Mouse (Mus musculus): ENCODE measurements around the gene Ddost. TPM values are rescaled to one million over a fixed set of nuclear protein-coding genes. Genes with fewer than 3 reads are reported as not detected.
A peak's percentile ranks its signal among the peaks of the same experiment; 100 is the strongest.

Gene Ddost
- total RNA-seq, 2 experiments from 2014 or later = 122 to 127 TPM

DNA sequence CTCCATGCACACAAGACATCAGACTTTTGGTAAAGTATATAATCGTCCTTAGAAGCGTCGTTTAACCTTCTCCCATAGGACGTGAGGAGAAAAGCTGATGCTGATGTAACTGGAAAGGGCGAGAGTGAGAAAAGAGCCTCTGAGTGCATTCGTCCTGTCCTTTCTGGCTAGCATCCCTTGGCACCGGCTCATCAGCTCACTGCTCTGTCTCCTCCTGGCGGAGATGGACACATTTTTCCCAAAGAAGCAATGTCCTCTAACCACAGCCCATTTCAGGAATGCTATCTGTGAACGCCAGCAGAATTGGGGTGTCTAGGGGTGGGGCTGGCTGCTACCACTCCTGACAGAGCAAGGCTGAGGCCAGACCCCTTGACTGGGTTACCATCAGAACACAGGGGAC, 27.1 kb downstream of the Ddost start:
- no peak for ATAC-seq (replicated peaks; ENCODE audit: low FRiP score, low TSS enrichment, poor library complexity, severe bottlenecking)

DNA sequence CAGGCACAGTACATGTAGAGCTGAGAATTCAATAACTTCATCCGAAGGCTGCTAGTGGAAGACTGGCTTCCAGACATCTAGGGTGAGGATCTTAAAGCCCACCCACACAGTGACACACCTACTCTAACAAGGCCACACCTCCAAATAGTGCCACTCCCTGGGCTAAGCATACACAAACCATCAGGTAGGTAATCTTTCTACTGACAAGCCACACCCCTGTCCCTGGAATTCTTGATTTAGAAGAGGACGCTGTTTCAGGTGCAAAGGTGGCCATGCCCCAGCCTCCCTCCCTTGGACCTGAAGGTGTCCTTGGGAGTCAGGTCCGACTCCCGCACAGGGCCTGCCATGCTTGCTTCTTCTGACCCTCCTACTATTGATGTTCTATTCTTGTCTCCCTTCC, 28.6 kb downstream of the Ddost start:
- ATAC-seq (replicated peaks; ENCODE audit: low FRiP score, low TSS enrichment, poor library complexity, severe bottlenecking) = no peak

DNA sequence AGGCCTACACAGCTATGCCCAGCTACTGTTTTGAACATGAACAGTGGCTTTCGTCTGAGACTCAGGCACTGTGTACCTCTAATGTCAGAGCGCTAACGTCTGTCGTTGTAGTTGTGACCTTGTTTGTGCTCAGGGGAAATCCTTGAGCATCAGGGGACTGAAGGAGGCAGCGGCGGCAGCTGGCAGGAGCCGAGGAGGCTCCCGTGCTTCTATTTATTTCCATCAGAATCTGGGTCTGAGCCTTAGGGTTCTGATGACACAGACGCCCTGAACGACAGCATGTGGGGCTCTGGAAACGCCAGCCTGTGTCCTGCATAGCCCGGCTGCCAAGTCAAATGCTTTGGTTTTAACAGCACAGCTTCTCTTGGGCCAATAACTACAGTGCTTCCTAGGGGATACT, 30.5 kb downstream of the Ddost start:
- no peak for ATAC-seq (replicated peaks; ENCODE audit: low FRiP score, low TSS enrichment, poor library complexity, severe bottlenecking)

DNA sequence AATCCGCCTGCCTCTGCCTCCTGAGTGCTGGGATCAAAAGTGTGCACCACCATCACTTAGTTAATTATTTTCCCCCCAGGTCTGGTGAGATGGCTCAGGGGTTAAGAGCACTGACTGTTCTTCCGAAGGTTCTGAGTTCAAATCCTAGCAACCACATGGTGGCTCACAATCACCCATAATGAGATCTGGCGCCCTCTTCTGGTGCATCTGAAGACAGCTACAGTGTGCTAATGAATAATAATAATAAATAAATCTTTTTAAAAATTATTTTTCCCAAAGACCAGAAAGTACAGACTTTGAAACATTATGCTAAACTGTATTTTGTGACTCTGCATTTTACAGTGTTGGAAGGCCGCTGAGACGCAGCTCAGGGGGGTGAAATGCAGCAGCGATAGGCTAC, 31.1 kb downstream of the Ddost start:
- ATAC-seq (replicated peaks; ENCODE audit: low FRiP score, low TSS enrichment, poor library complexity, severe bottlenecking) = no peak

GRCm38 (mm10) chr4:138336876-138337275, 32.3 kb downstream of the Ddost start:
- no peak for ATAC-seq (replicated peaks; ENCODE audit: low FRiP score, low TSS enrichment, poor library complexity, severe bottlenecking)

DNA sequence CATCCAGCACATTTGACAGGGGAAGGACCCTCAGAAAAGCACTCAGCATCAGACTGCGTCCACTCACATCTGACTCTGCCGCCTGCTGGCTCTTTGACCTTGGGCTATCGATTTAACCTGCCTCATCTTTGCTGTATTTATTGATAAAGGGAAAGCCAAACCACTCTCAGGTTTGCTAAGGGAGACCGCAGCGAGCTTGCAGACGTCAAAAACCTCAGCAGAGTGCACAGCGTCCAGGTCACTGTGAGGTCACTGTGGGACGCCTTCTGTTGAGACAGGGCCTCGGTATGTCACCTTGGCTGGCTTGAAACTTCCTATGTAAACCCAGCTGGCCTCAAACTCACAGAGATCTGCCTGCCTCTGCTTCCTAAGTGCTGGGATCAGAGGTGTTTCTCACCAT, 32.8 kb downstream of the Ddost start:
- ATAC-seq (replicated peaks; ENCODE audit: low FRiP score, low TSS enrichment, poor library complexity, severe bottlenecking) = no peak

DNA sequence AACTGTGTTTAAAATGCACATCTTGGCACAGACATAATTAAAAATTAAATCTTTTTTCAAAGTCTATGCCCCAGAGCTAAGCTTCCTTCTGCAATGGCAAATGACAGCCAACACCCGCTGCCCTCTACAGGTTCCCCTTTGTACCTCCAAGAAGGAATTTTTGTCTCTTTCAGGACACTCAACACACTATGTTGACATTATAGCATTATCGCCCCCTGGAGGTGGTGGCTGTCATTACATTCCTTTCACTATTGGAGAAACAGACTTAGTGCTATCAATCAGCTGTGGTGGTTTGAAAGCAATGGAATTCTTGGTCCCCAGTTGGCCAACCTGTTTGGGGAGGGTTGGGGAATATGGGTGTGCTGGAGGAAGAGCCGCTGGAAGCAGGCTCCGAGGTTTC, 35.4 kb downstream of the Ddost start:
- no peak for ATAC-seq (replicated peaks; ENCODE audit: low FRiP score, low TSS enrichment, poor library complexity, severe bottlenecking)

DNA sequence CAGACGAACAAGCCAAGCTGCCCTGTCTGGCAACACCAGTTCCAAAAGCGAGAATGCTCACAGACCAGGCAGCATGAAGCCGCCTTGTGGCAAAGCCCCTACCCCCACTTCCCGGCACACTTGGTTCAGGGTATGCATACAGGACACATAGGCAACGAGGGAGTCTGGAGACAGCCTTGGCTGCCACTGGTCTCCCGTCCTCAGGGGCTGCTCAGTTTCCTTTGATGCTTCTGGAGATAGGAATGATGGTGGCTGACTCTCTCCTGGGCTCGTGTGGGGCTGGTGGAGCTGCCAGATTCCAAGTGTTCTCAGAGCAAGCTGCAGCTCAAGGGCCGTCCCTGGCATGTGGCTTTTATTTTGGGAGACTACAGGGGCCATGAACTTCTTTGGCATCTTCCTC, 36.9 kb downstream of the Ddost start:
- no peak for ATAC-seq (replicated peaks; ENCODE audit: low FRiP score, low TSS enrichment, poor library complexity, severe bottlenecking)

- ATAC-seq (replicated peaks; ENCODE audit: low FRiP score, low TSS enrichment, poor library complexity, severe bottlenecking) = no peak
These were observed 37.5 kb downstream of the Ddost start for GRCm38 (mm10) chr4:138342048-138342447.

- ATAC-seq (replicated peaks; ENCODE audit: low FRiP score, low TSS enrichment, poor library complexity, severe bottlenecking) = no peak
These were observed 38.2 kb downstream of the Ddost start for GRCm38 (mm10) chr4:138342778-138343177.

DNA sequence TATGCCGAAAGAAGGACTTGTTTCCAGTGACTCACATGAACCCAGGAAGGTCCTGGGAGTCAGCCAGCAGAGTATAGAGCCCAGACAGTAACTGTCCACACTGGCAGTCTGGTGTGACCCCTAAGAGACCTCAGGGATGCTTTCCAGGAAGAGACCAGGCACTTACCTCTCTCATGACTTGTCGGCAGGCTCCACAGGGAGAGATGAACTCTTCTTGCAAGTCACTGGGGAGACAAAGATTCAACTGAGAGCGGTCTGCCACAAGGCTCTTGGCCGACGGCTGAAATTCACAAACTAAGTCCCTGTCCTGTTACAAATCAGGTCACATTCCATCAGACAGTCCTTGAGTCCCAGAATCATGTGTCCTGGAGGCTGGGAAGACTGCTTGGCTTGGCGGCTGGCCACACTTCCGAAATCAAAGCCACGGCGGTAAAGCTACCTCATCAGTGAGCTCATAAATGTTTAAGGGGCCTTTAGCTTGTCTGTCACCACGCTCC, 38.9 kb downstream of the Ddost start:
- ATAC-seq (replicated peaks; ENCODE audit: low FRiP score, low TSS enrichment, poor library complexity, severe bottlenecking) = no peak

- no peak for ATAC-seq (replicated peaks; ENCODE audit: low FRiP score, low TSS enrichment, poor library complexity, severe bottlenecking)
These were observed 40.5 kb downstream of the Ddost start for GRCm38 (mm10) chr4:138344891-138345545.

GRCm38 (mm10) chr4:138347280-138347679, 42.8 kb downstream of the Ddost start:
- no peak for ATAC-seq (replicated peaks; ENCODE audit: low FRiP score, low TSS enrichment, poor library complexity, severe bottlenecking)

DNA sequence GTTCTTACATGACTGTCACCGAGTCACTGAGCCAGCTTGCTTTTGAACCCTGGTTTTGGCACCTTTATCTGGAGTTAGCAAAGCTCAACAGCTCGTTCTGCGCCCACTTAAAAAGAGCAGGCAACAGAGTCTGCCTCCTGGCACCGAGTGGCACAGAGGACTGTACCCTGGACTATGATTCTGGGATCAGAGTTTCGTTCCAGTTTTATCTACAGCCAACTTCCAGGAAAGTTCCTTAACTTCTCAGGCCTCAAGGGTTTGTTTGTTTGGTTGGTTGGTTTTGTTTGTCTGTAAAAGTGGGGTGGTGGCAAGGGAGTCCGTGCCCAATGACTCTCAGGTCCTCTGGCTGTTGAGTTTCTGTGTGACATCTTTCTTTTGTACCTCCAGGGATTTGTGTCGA, 44.2 kb downstream of the Ddost start:
- ATAC-seq (replicated peaks; ENCODE audit: low FRiP score, low TSS enrichment, poor library complexity, severe bottlenecking) = no peak

DNA sequence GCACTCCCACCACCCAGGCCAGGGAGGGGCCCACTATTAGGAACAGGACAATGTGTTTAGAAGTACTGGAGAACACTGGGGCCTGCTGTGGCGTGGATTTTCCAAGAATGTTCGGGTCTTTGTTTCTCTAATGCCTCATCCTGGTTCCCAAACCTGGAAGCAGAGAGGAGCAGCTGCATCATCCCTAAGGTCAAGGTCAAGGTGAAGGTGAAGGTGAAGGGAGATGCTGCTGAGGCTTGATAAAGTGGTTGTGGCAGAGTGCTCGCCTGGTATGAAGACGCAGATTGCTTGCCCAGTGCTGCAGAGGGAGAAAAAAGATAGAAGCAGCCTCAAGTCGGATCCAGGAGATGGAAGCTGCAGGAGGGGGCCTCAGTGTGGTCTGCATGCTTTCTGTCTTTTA, 47.3 kb downstream of the Ddost start:
- ATAC-seq (replicated peaks; ENCODE audit: low FRiP score, low TSS enrichment, poor library complexity, severe bottlenecking) = no peak

DNA sequence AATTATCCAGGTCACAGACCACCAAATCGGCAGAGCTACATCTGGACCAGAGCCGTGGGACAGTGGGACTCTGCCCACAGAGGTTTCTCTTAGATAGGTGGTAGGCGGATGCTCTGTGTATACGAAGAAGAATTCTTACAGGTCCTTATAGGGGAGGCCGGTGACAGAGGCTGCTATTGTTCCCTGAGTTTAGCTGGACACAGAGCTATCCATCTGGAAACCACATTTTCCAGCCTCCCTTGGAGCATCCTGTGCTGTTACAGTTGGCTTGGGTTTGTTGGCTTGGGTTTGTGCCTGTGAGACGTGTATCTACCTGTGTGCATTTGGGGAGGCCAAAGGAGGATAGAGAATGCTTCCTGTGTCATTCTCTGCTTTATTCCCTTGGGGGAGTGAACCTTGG, 48.2 kb downstream of the Ddost start:
- ATAC-seq (replicated peaks; ENCODE audit: low FRiP score, low TSS enrichment, poor library complexity, severe bottlenecking) = no peak

DNA sequence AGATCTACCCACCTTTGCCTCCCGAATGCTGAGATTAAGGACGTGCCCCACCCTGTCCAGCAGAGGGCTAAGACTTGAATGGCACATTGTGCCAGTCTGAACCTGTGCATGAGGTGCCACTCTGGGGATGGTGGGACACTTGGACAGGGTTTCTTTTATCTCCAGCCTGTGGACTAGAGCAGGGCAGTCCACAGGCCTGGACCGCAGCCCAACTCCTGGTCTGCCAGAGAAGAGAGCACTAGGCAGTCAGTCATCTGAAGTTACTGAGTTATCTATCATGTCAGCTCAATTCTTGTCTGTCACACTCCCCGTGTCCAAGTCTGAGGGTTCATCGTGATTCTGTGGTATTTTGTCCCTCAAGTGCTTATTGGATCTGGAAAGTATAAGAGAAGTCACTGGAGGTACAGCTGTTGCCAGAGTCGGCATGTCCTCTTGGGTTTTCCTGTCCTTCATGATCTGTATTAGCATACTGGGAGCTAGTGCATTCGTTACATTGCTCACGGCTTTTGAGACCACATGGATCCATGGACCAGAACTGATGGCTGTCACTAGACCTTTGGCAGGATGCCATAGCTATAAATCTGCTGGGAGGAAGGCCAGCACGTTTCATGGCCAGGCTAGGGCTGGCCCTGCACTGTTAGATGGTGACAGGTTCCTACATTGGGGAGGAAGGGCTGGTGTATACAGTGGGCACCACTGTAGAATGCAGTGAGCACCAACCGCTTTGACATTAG, 49.1 kb downstream of the Ddost start:
- 0 out of 2 replicates have a peak, but pooled peaks have one; percentile 19 for ATAC-seq (replicated peaks; ENCODE audit: low FRiP score, low TSS enrichment, poor library complexity, severe bottlenecking)

DNA sequence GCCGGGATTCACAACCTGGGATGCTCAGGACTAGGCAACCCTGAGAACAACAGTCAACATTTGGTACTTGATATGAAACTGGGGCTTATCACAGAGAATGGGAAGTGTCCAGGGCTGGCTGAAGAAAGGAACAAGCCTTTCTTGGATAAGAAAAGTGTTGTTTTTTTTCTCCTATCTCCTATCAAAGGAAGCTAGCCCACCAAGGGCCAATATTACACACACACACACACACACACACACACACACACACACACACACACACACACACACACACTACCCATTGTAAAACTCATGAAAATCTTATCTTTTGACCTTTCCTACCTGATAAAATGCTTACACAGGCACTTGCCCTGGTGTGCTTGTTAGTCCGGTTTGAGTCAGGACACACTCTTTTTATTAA, 51.0 kb downstream of the Ddost start:
- ATAC-seq (replicated peaks; ENCODE audit: low FRiP score, low TSS enrichment, poor library complexity, severe bottlenecking) = no peak

DNA sequence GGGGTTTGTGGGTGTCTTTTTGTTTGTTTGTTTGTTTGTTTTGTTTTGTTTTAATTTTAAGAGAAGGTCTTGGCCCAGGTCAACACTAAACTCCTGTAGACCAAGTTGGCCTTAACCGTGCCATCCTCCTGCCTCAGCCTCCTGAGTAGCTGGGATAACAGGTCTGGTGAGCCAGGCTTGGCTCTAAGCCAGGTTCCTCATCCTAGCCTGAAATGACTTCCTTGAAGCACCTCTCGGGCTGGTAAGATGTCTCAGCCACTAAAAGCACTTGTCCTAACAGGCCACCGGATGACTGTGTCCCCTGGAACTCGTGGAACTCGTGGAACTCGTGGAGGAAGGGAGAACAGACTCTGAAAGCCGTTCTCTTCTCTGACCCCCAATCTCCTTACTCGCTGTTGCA, 51.6 kb downstream of the Ddost start:
- ATAC-seq (replicated peaks; ENCODE audit: low FRiP score, low TSS enrichment, poor library complexity, severe bottlenecking) = no peak

- no peak for ATAC-seq (replicated peaks; ENCODE audit: low FRiP score, low TSS enrichment, poor library complexity, severe bottlenecking)
These were observed 52.0 kb downstream of the Ddost start for GRCm38 (mm10) chr4:138356551-138356950.

- no peak for ATAC-seq (replicated peaks; ENCODE audit: low FRiP score, low TSS enrichment, poor library complexity, severe bottlenecking)
These were observed 53.6 kb downstream of the Ddost start for GRCm38 (mm10) chr4:138358176-138358575.
